Mouse (Mus musculus) myocyte (in vitro differentiated cells): Measurements from ENCODE around the gene Gm21292. TPM values are rescaled to one million over a fixed set of nuclear protein-coding genes. Genes with fewer than 3 reads are reported as not detected.
"Not testable (repeated sequence)": the region's sequence is repeated elsewhere in the genome, so short reads cannot be mapped to it uniquely, and the experiment has no call there.

Source experiments
- H3K27me3 ChIP-seq: one replicate; pipeline ENCODE4 v1.6.1; 2011; ENCODE audit not compliant: control insufficient read depth, insufficient read depth, insufficient read length
- H3K36me3 ChIP-seq: one replicate; pipeline ENCODE4 v1.6.1; 2011; ENCODE audit not compliant: control insufficient read depth, insufficient read depth
- H3K4me2 ChIP-seq: one replicate; pipeline ENCODE4 v1.6.1; 2011; ENCODE audit warnings: low read depth, control low read depth
- H3K4me3 ChIP-seq: one replicate; pipeline ENCODE4 v1.5.1; 2011; ENCODE audit warnings: mild to moderate bottlenecking, control low read depth, moderate library complexity
- H3K79me2 ChIP-seq: one replicate; pipeline ENCODE4 v1.6.1; 2011; ENCODE audit not compliant: control insufficient read depth, insufficient read depth
- H3ac ChIP-seq: one replicate; pipeline ENCODE4 v1.6.1; 2011; ENCODE audit not compliant: control insufficient read depth, insufficient read length
- polyA plus RNA-seq: library from polyadenylated mRNA; unstranded; fragments of >200 nt; fragmentation: generic; extraction: Trizol; gene quantifications from one replicate; pipeline ENCODE4 v1.2.1, GENCODE M21; 2012; ENCODE audit warnings: missing spikeins

Gm21292 gene
- polyA plus RNA-seq, result not detected

GRCm38 (mm10) chrY:9133824-9134223 lies at the start of gene Gm21292:
Gene Gm21292 (minus strand): TSS chrY:9133924.
- H3K79me2 ChIP-seq, H3K36me3 ChIP-seq, H3K4me3 ChIP-seq, H3K27me3 ChIP-seq, H3ac ChIP-seq, H3K4me2 ChIP-seq: not testable (repeated sequence)

Other genes starting within 250 kb of the Gm21292 start
- not detected for gene Gm21721, start 68.3 kb upstream of the Gm21292 start, polyA plus RNA-seq
- gene Gm21812, start 213.3 kb upstream of the Gm21292 start, polyA plus RNA-seq, result not detected